Mouse (Mus musculus) stomach, embryonic 16.5 days (tissue): Measurements from ENCODE around the gene Hyal1. TPM values are rescaled to one million over a fixed set of nuclear protein-coding genes. Genes with fewer than 3 reads are reported as not detected.

Experiments
- ATAC-seq: fragments of 200-750 bp; cut with Nextera tagmentation; 2 replicates; pipeline ENCODE4 v1.8.0; 2017; ENCODE audit warnings: moderate number of reproducible peaks, moderate TSS enrichment; ENCODE audit not compliant: insufficient read depth, low FRiP score
- H3K27ac ChIP-seq: fragments of 300-500 bp; sonication (generic); 2 replicates; pipeline ENCODE4 v1.5.1; 2014; ENCODE audit warnings: low read length
- H3K27me3 ChIP-seq: fragments of 300-500 bp; sonication (generic); 2 replicates; pipeline ENCODE4 v1.6.1; 2014; ENCODE audit warnings: low read length, control low read depth, mixed read lengths; ENCODE audit not compliant: control insufficient read depth, insufficient read depth
- H3K36me3 ChIP-seq: fragments of 300-500 bp; sonication (generic); 2 replicates; pipeline ENCODE4 v1.6.1; 2014; ENCODE audit warnings: low read length; ENCODE audit not compliant: control insufficient read depth, insufficient read depth
- H3K4me1 ChIP-seq: fragments of 300-500 bp; sonication (generic); 2 replicates; pipeline ENCODE4 v1.6.1; 2014; ENCODE audit warnings: low read length, control low read depth, mixed read lengths; ENCODE audit not compliant: control insufficient read depth, insufficient read depth
- H3K4me2 ChIP-seq: fragments of 300-500 bp; sonication (generic); 2 replicates; pipeline ENCODE4 v1.6.1; 2014; ENCODE audit warnings: low read depth, low read length, mixed read lengths
- H3K4me3 ChIP-seq: fragments of 300-500 bp; sonication (generic); replicated peaks from 2 replicates; pipeline ENCODE4 v1.5.1; 2014; ENCODE audit warnings: mild to moderate bottlenecking, low read length
- H3K9ac ChIP-seq: fragments of 300-500 bp; sonication (generic); 2 replicates; pipeline ENCODE4 v1.6.1; 2014; ENCODE audit warnings: low read length
- H3K9me3 ChIP-seq: fragments of 300-500 bp; sonication (generic); replicated peaks from 2 replicates; pipeline ENCODE4 v1.6.1; 2016; ENCODE audit warnings: low read length, control low read depth; ENCODE audit not compliant: control insufficient read depth
- WGBS: fragments of 180-500 bp; shearing (Covaris S2); extraction: QIAGEN DNeasy Blood & Tissue Kit; methylation state at CpG from one replicate; pipeline ENCODE4 v1.1.7; 2014; 5-methylcytosine and 5-hydroxymethylcytosine counted together
- polyA plus RNA-seq: library from polyadenylated mRNA; unstranded; fragments of >200 nt; fragmentation: Nextera tagmentation; extraction: Ambion mirVana; gene quantifications from 2 replicates; pipeline ENCODE4 v1.2.1, GENCODE M21; 2015

Hyal1 gene
- polyA plus RNA-seq, 1 experiment from 2014 or later: 14.9 TPM

DNA sequence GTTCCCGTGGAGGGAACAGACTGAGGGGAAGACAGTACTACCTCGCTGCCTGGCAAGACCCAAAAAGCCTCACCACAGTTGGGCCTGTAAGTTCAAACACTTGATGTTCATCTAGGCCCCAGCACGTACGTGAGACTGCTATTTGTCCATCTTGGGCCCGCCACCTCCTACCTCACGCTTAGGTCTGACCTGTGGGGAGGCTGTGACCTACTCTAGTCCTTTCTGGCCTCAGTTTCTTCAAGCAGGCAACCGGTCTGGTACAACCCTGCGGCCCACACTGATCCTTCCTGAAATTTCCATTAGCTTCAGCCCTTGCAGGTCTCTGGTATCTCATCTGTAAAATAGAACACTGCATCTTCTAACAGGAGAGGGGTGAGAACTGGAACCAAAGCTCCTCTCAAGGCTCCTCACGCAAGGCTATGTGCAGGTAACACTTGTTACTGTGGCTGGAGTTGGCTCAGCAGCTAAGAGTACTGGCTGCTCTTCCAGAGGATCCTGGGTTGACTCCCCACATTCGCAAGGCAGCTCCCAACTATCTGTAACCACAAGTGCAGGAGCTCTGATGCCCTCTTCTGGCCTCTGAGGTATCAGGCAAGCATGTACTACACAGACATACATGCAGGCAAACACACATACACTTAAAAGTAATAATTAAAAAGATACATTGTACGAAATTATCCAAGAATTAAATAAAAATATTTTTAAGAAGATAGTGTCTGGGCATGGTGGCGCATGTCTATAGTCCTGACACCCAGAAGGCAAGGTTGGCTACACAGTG, 48.8 kb downstream of the Hyal1 start:
- no peak overlapping the region for H3K4me2 ChIP-seq
- ATAC-seq: no peak

DNA sequence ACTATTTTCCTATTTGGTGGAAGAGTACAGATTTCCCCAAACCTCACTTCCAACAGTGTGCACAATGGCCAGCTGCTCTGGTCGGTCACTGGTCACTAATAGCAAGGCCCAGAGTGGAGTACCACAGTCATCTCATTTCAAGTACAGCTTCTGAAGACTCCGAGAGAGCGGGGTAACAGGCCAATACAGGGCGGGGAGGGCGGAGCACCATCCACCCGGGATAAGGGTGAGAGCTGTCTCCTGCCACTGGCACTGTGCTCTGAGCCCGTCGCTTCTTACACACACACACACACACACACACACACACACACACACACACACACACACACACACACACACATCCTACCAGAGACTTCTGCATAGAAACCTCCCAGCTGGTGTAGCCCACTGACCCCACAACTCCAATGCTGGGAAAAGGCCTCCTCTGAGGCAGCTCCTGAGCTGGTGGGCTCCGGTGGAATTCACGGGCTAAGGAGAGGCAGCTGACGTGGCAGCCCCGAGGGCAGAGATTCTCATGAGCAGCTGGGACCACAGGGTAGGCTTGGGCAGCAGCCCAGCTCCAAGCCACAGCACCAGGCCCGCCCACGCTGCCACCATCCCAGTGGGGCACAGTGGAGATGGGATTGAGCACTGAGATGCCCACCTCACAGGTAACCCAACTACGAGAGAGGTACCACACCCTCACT, 49.6 kb downstream of the Hyal1 start:
- Histone ChIP-seq H3K4me2 (peak overlapping the region; percentile 23), H3K4me1 (peaks cover 64% of the 10 kb centered on the region), H3K27me3 (no peaks in the 10 kb centered on the region), H3K9ac (peak overlapping the region; percentile 70), H3K9me3 (no peaks in the 10 kb centered on the region), H3K4me3 (no peak overlapping the region), H3K36me3 (0 out of 2 replicates have a peak, but pooled peaks cover 2% of the 10 kb centered on the region), H3K27ac (peak overlapping the region; percentile 80)
- WGBS: 31% methylated on average over 14 of the region's 15 CpGs
- ATAC-seq: peak; percentile 12

More for the DNA sequence above, 48.8 kb downstream of the Hyal1 start:
- Histone ChIP-seq H3K9ac (peak overlapping the region; percentile 28; the same call in 1 of the 2 replicates), H3K4me1 (peaks cover 62% of the 10 kb centered on the region), H3K36me3 (0 out of 2 replicates have a peak, but pooled peaks cover 2% of the 10 kb centered on the region), H3K4me3 (no peak overlapping the region), H3K27ac (peak overlapping the region; percentile 80), H3K9me3 (no peaks in the 10 kb centered on the region), H3K27me3 (no peaks in the 10 kb centered on the region)
- WGBS: 90% methylated on average over 12 of the region's 12 CpGs

DNA sequence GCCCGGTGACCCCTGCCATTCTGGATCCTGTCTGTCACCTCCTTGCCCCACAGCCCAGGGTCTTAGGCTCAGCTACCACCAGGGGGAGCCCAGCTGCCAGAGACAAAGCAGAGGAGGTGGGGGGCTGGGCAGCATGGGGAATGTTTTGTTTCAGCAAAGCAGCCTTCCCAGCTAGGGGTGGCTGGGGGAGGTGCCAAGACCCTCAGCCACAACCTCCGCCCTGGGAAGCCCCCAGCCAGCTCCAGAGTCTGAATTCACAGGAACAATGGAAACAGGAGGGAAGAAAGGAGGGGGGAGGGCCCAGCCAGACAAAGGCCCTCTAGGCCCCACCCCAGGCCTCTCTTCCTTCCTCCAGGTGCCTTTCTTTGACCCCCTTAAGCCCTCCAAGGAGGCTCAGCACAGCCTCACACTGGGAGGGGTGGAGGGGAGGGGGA, 50.1 kb downstream of the Hyal1 start:
- Histone ChIP-seq H3K27ac (peak overlapping the region; percentile 80), H3K9me3 (no peaks in the 10 kb centered on the region), H3K9ac (peak overlapping the region; percentile 70), H3K4me1 (peaks cover 67% of the 10 kb centered on the region), H3K36me3 (0 out of 2 replicates have a peak, but pooled peaks cover 2% of the 10 kb centered on the region), H3K27me3 (no peaks in the 10 kb centered on the region), H3K4me2 (peak overlapping the region; percentile 23), H3K4me3 (no peak overlapping the region)
- ATAC-seq: peak; percentile 62
- WGBS: 6% methylated on average over 2 of the region's 2 CpGs

DNA sequence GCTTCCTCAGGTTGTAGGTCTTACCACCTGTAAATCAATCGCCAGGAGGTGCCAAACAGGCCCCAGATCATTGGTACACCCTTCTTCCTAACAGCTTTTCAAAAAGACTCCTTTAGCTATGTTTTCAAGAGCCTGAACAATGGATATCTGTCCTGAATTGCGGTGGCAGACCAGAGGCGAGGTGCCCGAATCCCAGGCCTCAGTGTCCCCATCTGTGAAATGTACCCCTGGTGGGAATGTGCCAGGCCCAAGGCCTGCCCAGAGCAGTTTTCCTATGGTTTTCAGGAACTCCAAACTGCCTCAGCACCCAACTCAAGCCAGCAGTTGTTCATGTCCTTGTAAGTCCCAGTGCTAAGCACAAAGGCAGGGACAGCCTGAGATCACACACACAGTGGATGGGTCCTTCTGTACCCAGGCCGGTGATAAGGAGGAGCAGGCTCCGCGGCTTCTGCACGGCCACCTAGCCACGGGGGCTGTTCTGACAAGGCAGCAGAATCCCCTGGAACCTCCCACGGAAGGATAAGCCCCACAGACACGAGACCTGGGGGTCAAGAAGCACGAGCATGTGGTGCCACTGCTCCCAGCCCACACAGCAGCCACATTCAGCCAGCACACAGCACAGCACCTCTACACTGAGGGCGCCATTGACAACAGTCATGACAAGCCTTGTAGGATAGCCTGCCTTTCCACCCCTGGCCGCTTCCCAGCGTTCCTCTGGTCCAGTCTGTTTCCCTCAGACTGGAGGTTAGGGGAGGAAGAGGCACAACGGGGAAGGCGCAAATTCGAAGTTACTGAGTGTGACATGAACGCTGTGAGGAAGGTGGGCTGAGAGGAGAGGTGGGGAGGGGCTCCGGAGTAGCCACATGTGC, 50.9 kb downstream of the Hyal1 start:
- peak overlapping the region; percentile 41; the same call in 1 of the 2 replicates for H3K4me2 ChIP-seq
- H3K27ac ChIP-seq: peak overlapping the region; percentile 80
- peak overlapping the region; percentile 70; the same call in 1 of the 2 replicates for H3K9ac ChIP-seq
- 42% methylated on average over 20 of the region's 20 CpGs for WGBS
- H3K27me3 ChIP-seq: no peaks in the 10 kb centered on the region
- no peaks in the 10 kb centered on the region for H3K9me3 ChIP-seq
- H3K4me1 ChIP-seq: peaks cover 75% of the 10 kb centered on the region
- no peak overlapping the region for H3K4me3 ChIP-seq
- no peak for ATAC-seq
- H3K36me3 ChIP-seq: 0 out of 2 replicates have a peak, but pooled peaks cover 2% of the 10 kb centered on the region

DNA sequence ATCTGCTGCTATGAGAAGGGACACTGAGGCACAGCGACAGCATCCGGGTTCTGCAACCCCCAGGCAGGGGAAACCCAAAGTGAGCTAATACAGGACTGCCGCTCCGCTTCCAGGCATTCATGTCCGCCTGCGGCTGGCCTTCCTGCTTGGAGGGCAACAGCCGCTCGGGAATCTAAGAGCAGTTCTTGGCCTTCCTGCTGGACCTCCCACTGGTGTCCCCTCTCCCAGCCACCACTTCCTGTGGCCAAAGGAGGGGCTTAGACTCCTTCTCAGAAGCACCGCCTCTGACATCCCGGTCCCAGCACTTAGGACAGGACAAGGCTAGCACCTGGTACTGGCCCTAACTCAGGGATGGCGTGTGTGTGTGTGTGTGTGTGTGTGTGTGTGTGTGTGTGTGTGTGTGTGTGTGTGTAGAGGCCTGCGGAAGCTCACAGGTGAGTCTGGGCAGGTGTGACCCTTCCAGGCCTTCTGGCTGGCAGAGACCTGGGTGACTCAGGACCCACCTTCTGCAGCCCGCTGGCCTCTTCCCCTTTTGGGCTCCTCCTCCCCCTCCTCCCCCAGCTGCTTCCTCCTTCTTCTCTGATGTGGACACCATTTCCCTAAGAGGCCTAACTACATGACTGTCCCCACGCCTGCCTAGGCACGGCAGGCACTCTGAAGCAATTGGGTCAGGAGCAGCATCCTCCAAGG, 52.1 kb downstream of the Hyal1 start:
- WGBS: 52% methylated on average over 15 of the region's 15 CpGs
- H3K4me3 ChIP-seq: no peak overlapping the region

DNA sequence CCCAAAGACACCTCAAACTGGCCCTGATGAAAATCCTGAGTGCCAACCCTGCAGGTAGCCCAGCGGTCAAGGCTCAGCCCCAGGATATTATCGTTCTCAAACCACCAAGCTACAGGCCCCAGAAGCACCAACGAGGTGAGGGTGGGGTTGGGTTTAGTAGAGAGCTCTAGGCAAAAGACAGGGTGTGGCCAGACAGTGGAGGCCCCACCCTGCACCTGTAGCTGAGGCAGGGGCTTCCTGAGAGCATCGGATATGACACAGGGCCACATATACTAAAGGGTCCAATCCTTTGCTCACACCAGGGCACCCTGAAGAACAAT, 52.6 kb downstream of the Hyal1 start:
- H3K4me1 ChIP-seq: peaks cover 75% of the 10 kb centered on the region
- H3K9ac ChIP-seq: peak overlapping the region; percentile 47
- no peaks in the 10 kb centered on the region for H3K9me3 ChIP-seq
- H3K4me2 ChIP-seq: peak overlapping the region; percentile 41; the same call in 1 of the 2 replicates
- 34% methylated on average over 4 of the region's 4 CpGs for WGBS
- H3K36me3 ChIP-seq: no peaks in the 10 kb centered on the region
- peak overlapping the region; percentile 80 for H3K27ac ChIP-seq
- ATAC-seq: no peak
- no peaks in the 10 kb centered on the region for H3K27me3 ChIP-seq
- H3K4me3 ChIP-seq: no peak overlapping the region

More for the DNA sequence above, 52.1 kb downstream of the Hyal1 start:
- peak overlapping the region; percentile 48 for H3K9ac ChIP-seq
- peak overlapping the region; percentile 80 for H3K27ac ChIP-seq
- no peak for ATAC-seq
- peaks cover 79% of the 10 kb centered on the region for H3K4me1 ChIP-seq
- H3K9me3 ChIP-seq: no peaks in the 10 kb centered on the region
- no peaks in the 10 kb centered on the region for H3K27me3 ChIP-seq
- H3K4me2 ChIP-seq: peak overlapping the region; percentile 41
- H3K36me3 ChIP-seq: 0 out of 2 replicates have a peak, but pooled peaks cover 2% of the 10 kb centered on the region

DNA sequence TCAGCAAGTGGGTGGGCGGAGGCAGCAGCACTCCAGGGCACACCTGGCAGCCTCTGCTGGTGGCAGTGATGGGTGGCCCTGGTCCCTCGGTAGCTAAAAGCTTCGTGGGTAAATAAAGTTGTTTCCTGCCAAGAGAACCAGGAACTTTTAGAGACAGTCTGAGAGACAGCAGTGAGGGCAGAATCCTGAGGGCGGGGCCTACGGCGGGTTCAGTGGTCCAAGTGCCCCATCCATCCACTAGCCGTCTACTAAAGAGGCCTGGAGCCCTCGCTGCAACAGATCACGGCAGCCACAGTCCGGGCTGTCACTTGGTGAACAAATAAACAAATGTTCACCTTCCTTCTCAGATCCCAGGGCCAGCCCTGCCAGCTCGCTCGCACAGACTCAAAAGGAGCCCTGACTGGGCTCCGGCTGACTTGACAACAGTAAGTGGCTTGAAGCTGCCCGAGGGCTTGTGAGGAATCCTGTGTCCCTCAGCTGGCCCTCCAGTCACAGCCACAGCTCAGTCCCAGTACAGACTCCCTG, 53.2 kb downstream of the Hyal1 start:
- Histone ChIP-seq H3K4me1 (peaks cover 69% of the 10 kb centered on the region), H3K36me3 (no peaks in the 10 kb centered on the region), H3K27me3 (no peaks in the 10 kb centered on the region), H3K27ac (peak overlapping the region; percentile 80), H3K9ac (peak overlapping the region; percentile 47), H3K4me3 (no peak overlapping the region; the same call in 1 of the 2 replicates), H3K9me3 (no peaks in the 10 kb centered on the region), H3K4me2 (peak overlapping the region; percentile 41)
- ATAC-seq: no peak
- 22% methylated on average over 14 of the region's 14 CpGs for WGBS

DNA sequence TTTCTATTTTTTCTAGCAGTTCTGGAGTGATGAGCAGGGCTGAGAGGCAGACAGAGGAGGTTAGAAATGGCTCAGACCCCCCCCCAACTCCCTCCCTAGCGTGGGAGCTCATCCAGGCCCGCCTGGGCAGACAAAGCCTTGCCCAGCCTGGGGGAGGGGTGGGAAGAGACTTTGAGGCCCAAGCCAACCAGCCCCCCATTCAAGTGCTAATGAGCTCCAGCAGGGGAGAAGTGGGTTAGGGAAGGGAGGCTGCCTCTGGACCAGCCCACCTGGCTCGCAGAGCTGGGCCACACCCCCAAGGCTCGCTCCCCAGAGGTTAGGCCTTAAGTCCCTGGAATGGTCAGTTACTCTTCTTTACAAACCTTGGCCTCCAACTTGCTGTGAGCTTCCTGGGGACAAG, 53.8 kb downstream of the Hyal1 start:
- peak overlapping the region; percentile 47 for H3K9ac ChIP-seq
- H3K4me3 ChIP-seq: no peak overlapping the region
- peak overlapping the region; percentile 41 for H3K4me2 ChIP-seq
- H3K4me1 ChIP-seq: peaks cover 69% of the 10 kb centered on the region
- H3K9me3 ChIP-seq: no peaks in the 10 kb centered on the region
- no peaks in the 10 kb centered on the region for H3K27me3 ChIP-seq
- ATAC-seq: no peak
- 12% methylated on average over 4 of the region's 4 CpGs for WGBS
- H3K27ac ChIP-seq: peak overlapping the region; percentile 80
- no peaks in the 10 kb centered on the region for H3K36me3 ChIP-seq
